Mouse (Mus musculus) lung, postnatal 0 days (tissue): ENCODE results near the gene Cdc37l1.

ENCODE experiments used
- CTCF ChIP-seq: IDR thresholded peaks from 2 replicates; pipeline ENCODE4 v1.5.1; 2016; ENCODE audit warnings: antibody characterized with exemption, mild to moderate bottlenecking
- EP300 ChIP-seq: IDR thresholded peaks from 2 replicates; pipeline ENCODE4 v1.6.1; 2016; ENCODE audit warnings: antibody characterized with exemption, mild to moderate bottlenecking, control low read depth

- no peak for TF ChIP-seq CTCF
- no peak for TF ChIP-seq EP300
Measured at GRCm38 (mm10) chr19:29016786-29017185, 26.6 kb downstream of the Cdc37l1 start.
